Mouse (Mus musculus) frontal cortex, postnatal 14 days (tissue): ENCODE measurements around the gene Ccdc182.

Source experiments
- DNase-seq, 2 experiments: peaks; one replicate each; pipeline ENCODE4 v3.0.0; 2022; ENCODE audit warnings: low spot score in 2 of 2

Gene Ccdc182

GRCm38 (mm10) chr11:88280426-88280836 is 13.4 kb upstream of the Ccdc182 start:
- DNase-seq = no peak

- no peak for DNase-seq
These were observed 12.3 kb upstream of the Ccdc182 start for GRCm38 (mm10) chr11:88281428-88282119.

DNA sequence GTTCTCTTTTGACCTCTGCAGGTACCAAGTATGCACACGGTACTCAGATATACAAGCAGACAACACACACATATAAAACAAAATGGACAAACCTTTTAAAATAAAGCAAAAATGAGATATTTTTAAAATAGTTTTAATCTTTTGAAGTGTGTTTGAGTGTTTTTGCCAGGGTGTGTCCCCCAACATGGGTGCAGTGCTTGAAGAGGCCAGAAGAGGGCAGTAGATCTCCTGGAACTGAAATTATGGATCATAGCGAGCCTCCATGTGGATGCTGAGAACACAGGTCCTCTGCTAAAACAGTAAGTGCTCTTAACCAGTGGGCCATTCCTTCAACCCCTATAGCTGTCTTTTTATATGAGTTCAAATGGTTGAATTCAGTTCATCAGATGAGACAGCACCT is 11.3 kb upstream of the Ccdc182 start:
- no peak for DNase-seq

- DNase-seq = no peak
These were observed 7.8 kb upstream of the Ccdc182 start for GRCm38 (mm10) chr11:88286019-88286418.

DNA sequence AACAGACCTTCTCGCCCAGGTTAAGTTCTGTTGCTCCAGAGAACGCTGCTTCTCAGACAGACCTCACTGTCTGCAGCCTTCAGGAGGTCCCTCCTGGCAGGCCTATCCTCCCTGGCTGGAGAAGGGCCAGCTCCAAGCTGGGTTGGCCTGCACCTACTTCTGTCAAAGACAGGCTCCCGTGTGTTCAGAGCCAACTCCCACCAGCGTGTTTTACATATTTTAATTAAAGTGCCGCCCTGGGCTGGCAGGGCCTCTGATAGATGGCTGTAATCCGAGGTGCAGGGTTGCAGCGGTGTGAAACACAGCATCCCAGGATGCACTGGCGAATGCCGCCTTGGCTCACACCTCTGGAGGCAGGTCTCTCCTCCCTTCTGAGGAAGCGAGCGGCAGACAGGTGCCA is 5.5 kb upstream of the Ccdc182 start:
- DNase-seq = no peak

DNA sequence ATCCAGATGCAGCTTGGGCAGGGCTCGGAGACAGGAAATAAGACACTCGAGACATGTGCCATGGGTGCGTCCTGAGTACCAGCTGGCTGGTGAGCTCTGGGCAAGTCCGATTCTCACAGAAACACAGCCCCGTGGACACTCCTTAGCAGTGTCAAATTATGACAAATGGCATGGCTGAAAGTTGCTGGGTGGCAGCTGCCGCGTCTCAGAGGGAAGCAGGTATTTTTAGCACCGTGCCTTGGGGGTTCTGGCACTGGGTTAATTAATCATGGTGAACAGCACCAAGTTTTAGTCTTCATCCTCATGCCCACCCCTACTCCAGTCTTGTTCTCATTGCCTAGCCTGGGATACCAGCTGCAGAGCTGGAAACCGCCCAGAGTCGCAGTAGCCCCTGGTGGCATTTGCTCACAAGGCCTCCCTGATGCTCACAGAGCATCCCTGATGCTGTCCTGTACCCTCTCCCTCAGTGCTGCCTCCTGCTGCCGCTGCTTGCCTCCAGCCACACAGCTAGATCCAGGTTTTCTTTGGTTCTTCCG is 5.0 kb upstream of the Ccdc182 start:
- DNase-seq = no peak

GRCm38 (mm10) chr11:88291245-88291644 is 2.6 kb upstream of the Ccdc182 start:
- DNase-seq = no peak

GRCm38 (mm10) chr11:88291688-88292087 is 2.2 kb upstream of the Ccdc182 start:
- no peak for DNase-seq

- no peak for DNase-seq
These were observed 494 bp downstream of the Ccdc182 start for GRCm38 (mm10) chr11:88294394-88294710.

- no peak for DNase-seq
These were observed 1.4 kb downstream of the Ccdc182 start for GRCm38 (mm10) chr11:88295298-88295697.

DNA sequence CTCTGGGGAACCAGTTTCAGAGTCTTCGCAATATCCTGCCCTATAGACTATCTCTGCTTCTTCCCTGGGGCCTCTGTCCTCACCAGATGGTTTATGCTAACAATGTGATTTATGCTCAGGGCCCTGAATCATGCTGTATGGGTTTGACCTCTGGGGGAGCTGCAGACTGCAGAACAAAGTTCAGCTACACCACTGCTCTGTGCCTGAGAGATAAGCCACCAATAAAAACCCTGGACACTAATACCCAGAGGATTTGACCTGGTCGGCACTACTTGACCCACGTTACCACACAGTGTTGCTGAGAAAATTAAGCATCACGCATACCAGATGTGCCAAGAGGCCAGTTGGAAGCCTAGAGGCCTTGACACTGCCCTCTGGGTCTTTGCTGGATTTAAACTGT is 3.7 kb downstream of the Ccdc182 start:
- no peak for DNase-seq

- DNase-seq = no peak
These were observed 5.5 kb downstream of the Ccdc182 start for GRCm38 (mm10) chr11:88299345-88299744.

GRCm38 (mm10) chr11:88301619-88302018 is 7.8 kb downstream of the Ccdc182 start:
- DNase-seq = no peak

GRCm38 (mm10) chr11:88305759-88306158 is 11.9 kb downstream of the Ccdc182 start:
- DNase-seq = no peak

DNA sequence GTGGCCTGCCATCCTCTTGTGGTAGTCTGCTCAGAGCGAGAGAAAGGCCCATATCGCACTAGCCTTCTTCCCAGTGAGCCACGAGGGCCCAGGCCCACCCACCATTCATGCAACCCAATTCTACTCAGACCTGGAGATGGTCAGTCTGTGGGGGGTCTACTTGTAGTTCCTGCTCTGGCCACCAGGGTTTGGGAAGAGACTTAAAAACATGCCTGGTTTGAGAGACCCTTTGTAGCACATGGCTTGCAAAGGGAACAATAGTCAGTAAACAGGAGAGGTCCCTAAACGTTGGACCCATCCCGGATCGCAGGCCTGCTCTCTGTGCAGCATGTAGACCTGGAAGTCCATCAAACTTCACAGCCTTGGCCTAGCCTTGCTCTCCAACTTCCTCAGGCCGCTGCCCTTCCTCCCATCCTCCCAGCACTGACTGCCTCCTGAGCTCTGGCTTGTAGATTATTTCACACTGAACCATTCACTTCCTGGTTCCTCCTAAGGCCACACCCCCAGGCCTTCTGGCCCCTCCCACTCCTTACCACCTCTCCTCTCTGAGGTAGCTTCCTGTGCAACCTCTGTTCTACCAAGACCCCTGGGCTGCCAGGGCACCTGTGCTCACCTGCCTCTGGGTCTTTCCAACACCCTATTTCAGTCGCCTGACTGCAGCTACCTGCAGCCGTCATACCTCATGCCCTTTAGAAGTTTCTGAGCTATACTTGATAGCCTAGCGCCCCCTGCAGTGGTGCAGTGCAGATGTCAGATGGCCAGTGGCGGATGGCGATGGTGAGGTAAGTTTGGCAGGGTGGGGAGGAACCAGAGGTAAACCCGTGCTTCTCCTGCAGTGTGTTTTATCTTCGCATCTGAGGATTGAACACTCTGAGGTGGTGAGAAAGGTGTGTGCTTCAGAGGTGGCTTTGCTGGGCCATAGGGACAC is 14.0 kb downstream of the Ccdc182 start:
- no peak for DNase-seq

- no peak for DNase-seq
These were observed 15.3 kb downstream of the Ccdc182 start for GRCm38 (mm10) chr11:88309059-88309700.

DNA sequence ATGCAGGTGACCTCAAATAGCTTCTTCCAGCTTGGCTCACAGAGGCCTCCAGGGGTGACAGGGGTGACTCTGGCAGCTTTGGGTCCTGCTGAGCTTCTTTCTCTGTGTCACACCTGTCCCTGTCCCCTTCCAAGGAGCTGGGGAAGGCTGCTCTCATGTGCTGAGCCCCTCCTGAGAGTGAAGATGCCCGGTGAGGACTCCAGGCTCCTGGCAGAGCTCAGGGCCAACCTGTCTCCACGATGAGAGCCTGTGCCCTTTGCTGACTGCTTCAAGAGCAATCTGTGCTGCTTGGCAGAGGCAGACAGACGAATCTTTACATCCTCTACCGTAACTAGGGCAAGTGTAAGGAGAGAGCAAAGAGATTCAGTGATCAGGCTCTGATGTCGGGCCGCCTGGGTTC is 16.9 kb downstream of the Ccdc182 start:
- DNase-seq = no peak

DNA sequence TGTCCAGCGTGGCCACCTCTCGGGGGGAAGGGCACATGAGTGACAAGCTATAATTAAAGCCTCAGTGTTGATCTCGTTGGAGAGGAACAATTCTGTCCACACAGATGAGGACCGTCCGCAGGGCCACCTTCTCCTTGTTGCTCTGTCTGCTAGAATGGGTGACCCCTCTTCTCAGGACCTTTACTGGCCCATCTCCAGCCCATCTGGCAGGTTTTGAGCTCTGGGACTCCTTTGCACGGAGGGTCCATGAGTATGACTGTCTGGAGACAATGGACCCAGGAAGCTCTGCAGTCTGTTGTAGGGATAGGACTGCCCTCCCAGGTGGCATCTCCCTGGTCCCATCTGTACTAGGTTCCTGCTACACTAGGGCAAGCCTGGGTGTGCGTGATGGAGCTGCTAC is 17.7 kb downstream of the Ccdc182 start:
- no peak for DNase-seq

DNA sequence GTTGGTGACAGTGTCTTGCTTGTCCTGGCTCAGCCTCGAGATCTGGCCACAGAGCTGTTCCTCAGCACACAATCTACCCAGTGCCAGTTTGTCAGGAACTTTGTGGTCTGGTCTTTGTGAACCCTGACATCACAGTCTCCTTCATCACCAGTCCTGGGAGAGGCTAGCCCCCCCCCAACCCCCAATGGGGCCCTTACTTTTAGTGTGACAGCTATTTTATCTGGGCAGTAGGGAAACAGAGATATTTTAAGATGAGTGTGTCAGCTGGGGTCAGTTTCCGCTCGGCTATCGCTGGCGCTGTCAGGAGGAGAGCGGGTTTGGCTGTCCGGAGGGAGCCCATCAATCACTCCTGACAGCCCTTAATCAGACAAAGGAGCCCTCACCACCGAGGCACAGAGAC is 19.7 kb downstream of the Ccdc182 start:
- no peak for DNase-seq

- no peak for DNase-seq
These were observed 20.6 kb downstream of the Ccdc182 start for GRCm38 (mm10) chr11:88314471-88314870.

DNA sequence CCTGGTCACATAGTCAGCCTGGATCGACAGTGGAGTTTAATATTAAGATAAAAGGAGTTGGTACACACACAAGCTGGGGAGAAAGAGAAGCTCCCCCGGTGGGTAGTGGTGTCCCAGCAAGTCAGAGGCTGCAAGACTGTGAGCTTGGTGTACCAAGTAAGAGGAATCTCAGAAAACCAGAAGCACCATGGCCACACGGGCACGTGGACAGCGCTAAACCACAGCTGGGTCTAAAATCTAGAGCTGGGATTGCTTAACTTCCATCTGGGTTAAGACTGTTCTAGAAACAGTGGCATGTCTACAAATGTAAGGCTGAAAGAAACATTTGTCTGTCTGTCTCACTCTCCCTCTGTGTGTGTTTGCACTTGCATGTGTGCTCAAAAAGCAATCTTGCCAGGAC is 21.5 kb downstream of the Ccdc182 start:
- DNase-seq = no peak

DNA sequence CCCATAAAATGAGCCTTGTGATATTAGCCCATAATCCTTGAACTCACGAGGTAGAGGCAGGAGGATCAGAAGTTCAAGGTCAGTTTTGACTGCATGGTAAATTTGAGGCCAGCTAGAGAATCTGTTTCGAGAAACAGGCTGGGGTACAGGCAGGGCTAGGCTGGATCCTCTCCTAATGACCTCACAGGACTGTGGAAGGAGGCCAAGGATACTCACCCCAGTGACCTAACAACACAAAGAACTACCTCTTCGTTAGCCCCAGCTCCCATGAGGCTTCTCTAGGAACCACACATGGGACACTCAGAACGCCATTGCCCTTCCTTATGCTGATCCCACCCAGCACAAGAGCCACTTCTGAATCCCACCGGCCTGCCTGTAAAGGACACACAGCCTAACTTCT is 25.0 kb downstream of the Ccdc182 start:
- DNase-seq = no peak

DNA sequence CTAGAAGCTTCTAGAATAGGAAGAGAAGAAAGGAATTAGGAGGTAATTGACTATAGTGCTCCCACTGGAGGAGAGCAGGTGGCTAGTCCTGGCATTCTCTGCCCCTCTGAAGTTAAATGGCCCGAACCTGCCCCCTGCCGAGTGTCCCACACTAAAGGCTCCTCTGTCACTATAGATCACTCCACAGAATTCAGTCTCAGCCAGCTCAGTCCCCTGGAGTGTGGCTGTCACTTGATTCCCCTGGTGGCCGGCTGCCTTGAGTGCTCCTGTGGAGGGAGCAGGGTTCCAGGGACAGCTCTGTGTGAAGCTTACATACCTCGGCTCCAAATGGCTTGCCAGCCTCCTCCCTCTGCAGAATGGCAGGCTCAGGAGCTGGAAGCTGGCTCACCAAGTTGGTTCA is 33.2 kb downstream of the Ccdc182 start:
- no peak for DNase-seq
